Mouse (Mus musculus): ENCODE measurements around the gene Usp19.

GRCm38 (mm10) chr9:108466219-108466618 lies 24.2 kb upstream of the Usp19 start:
- TF ChIP-seq POLR2A (IDR thresholded peaks at IDR 0.05; ENCODE audit: control insufficient read depth, low read depth, low read length) (no peak), CTCF (IDR thresholded peaks at IDR 0.05; ENCODE audit: control insufficient read depth, insufficient read depth, insufficient replicate concordance, low read depth, low read length) (no peak)

Measured in testis, adult 2 months (tissue).